Mouse (Mus musculus) cerebellum, adult 11 months (tissue): ENCODE data around the gene Klk1b3.
"Not testable (repeated sequence)": the region's sequence is repeated elsewhere in the genome, so short reads cannot be mapped to it uniquely, and the experiment has no call there.

Experiments
- DNase-seq: peaks from one replicate; pipeline ENCODE4 v3.0.0; 2022

Klk1b3 gene

DNA sequence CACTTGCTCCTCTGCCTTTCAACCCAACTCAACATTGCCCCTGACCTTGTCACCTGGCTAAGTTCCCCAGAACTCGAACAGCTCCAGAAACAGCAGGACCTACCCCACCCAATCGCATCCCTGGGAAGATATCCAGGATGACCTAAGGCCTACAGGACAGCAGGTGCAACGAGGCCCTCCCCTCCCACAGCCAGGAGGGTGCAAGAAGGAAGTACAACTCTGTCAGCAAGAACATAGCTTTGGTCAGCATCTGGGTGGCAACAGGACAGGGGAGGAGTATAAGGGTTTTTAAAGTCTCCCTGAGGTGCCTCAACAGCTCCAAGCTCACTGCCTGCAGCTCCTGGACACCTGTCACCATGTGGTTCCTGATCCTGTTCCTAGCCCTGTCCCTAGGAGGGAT, at the start of gene Klk1b3:
TSS of gene Klk1b3 (plus strand) at position 301 of the 400 bp plus-strand sequence.
- DNase-seq, result no peak

DNA sequence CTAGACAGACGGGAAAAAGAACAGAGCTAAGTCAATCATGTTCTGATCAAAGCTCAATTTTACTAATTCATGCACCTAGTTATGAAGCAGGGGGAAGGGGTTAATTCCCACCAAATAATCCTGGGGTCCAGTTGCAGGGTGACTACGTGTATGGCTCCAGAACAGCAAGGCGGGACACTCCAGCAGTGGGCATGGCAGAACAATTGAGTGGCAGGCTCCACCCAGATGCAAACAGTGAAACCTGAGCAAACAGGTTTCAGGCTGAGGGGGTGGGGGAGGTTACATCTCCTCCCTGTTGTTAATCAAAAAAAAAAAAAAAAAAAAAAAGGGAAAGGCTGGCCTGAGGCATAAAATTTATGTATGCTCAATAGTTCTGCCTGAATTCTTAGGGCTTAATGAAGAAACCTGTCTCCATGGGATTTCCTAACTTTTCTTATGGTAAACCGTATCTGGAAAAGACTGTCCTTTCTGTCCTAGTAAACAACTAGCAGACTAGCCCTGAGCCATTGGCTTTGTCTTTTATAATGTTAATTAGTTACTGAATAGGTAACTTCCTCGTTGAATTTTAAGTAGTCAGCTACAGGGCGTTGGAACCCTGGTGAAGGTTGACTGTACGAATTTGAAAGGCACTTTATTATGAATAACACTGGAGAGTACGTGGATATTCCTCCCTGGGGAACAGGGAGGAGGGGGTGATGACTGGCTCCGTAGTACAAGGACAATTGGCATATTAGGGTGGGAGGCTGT, 18.5 kb upstream of the Klk1b3 start:
- no peak for DNase-seq

DNA sequence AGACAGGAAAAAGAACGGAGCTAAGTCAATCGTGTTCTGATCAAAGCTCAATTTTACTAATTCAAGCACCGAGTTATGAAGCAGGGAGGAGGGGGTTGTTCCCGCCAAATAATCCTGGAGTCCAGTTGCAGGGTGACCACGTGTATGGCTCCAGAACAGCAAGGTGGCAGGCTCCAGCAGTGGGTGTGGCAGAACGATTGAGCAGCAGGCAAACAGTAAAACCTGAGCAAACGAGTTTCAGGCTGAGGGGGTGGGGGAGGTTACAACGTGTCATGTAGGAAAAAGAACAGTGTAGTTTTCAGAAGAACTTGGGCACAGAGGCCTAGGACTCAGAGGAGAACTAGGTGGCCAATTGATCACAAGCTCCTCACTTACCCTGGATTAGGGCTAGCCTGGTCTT, 11.5 kb upstream of the Klk1b3 start:
- not testable (repeated sequence) for DNase-seq

DNA sequence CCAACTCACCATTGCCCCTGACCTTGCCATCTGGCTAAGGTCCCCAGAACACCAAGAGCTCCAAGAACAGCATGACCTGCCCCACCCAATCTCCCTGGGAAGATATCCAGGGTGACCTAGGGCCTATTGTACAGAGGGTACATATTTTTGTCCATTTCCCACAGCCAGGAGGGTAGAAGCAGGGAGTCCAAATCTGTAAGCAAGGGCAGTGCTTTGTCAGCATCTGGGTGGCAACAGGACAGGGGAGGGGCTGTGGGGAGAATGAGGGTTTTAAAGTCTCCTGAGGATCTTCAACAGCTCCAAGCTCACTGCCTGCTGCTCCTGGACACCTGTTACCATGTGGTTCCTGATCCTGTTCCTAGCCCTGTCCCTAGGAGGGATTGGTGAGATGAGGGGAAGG, 10.1 kb upstream of the Klk1b3 start, which contains the start of gene Klk1b24:
TSS of gene Klk1b24 (plus strand) at position 301 of the 400 bp plus-strand sequence.
- not testable (repeated sequence) for DNase-seq

DNA sequence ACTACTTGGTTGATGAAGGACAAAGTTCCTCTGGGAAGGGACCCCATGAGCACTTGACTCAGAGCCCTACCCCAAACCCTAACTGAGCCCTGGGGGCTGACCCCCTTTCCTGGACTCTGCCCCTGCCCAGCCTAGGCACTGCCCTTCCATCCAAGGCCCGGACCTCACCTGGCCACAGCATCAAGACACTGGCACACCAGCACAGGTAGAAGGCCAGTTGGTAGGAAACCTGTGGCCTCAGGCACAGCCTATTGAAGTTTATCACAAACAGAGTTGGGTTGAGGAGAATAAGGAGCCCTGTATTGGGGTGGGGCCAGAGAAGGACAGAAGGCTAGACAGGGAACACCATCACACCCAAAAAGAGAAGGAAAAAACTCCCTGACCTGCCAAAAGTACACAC, 4.5 kb upstream of the Klk1b3 start:
- DNase-seq, result not testable (repeated sequence)

DNA sequence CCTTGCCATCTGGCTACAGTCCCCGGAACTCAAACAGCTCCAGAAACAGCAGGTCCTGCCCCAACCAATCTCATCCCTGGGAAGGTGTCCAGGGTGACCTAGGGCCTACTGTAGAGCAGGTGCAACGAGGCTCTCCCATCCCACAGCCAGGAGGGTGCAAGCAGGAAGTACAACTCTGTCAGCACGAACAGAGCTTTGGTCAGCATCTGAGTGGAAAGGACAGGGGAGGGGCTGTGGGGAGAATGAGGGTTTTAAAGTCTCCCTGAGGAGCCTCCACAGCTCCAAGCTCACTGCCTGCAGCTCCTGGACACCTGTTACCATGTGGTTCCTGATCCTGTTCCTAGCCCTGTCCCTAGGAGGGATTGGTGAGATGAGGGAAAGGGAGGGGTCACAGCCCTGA, 9.1 kb downstream of the Klk1b3 start, which contains the start of gene Klk1b4:
TSS of gene Klk1b4 (plus strand) at position 301 of the 400 bp plus-strand sequence.
- not testable (repeated sequence) for DNase-seq

DNA sequence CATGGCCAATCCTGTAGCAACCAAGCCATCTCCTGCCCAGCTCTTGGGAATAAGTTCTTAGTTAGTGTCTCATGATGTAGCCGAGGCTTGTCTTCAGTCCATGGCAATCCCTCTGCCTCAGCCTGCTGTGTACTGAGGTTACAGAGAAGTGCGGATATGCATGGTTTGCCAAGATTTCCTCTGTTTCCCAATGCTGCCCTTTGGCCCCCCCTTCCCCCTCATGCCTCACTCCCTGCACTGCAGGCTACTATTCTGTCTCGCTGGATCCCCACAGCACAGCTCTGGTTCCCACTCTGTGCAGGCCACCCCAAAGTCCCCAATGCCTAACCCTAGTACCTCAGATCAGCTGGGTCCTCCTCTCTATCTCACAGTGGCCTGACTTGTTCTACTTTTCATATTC, 10.3 kb downstream of the Klk1b3 start:
- DNase-seq, result no peak

DNA sequence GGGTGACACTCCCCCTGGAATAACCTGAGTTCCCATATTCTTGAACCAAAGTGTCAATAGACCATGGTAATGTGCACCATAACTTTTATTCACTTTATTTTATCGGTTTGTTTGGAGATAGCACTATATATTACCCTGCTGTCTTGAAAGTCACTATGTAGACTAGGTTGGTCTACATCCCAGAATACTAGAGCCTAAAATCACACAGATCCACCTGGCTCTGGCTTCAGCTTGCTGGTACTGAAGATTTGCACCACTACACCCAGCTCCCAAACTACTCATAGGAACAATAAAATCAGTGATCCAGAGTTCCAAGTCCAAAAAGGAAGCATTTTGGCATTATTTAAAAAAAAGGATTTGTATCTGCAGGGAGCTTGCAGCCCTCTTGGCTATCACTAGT, 17.7 kb downstream of the Klk1b3 start, which contains the start of gene Klk1b5:
TSS of gene Klk1b5 (plus strand) at position 301 of the 400 bp plus-strand sequence.
- DNase-seq, result no peak

DNA sequence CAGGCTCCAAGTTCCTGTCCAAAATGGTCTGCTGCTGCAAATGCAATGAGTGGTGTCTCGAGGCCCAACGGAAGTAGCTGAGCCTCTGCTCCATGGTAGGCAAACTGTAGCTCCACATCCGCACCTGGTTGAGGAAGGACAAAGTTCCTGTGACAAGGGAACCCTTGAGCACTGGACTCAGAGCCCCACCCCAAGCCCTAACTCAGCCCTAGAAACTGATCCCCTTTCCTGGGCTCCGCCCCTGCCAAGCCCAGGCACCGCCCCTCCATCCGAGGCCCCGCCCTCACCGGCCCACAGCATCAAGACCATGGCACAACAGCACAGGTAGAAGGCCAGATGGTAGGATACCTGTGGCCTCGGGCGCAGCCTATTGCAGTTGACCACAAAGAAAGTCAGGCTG, 23.6 kb downstream of the Klk1b3 start:
- not testable (repeated sequence) for DNase-seq

DNA sequence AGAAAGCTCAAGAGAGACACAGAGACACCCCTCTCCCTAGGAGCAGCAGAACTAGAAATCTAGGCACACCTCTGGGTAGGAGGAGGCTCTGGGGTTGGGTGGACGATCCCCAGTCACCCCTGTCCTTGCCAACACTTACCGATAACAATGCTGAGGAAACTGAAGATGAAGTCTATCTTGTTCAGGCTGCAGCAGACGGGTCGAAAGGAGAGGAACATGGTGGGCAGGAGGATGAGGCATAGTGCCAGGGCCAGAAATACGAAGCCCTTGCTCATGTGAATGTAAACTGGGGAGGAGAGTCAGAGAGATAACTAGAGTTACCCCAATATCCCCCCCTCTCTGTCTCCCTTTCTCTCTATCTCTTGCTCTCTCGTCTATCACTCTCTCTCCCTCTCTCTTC, 24.3 kb downstream of the Klk1b3 start:
- DNase-seq, result not testable (repeated sequence)

DNA sequence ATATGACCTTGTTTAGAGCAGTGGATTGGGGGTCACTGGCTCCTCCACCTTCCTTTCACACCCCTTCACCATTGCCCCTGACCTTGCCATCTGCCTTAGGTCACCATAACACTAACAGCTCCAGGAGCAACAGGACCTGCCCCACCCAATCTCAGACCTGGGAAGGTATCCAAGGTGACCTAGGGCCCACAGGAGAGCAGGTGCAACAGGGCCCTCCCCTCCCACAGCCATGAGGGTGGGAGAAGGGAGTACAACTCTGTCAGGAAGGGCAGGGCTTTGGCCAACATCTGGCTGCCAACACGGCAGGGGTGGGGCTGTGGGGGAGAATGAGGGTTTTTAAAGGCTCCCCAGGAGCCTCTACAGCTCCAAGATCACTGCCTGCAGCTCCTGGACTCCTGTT, 27.1 kb downstream of the Klk1b3 start, which contains the start of gene Klk1:
TSS of gene Klk1 (plus strand) at position 285 of the 400 bp plus-strand sequence.
- DNase-seq, result no peak

DNA sequence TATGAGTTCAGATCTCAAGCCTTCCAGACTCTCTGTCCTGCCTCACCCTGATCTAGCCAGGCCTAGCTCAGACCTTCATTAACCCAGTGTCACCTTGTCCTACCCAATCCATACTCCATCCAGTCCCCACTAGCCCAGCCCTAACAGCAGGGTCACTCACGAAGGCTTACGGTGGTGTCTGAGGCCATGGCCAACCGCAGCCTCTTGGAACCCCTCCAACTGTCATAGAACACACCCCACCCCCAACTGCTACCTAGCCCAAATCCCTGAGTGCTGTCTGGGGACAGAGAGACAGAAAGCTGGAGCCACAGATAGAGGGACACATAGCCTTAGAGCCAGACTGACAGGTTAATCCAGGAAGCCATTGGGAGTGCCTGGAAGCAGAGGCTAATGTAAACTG, 37.9 kb downstream of the Klk1b3 start, which contains the start of gene Gm36864:
TSS of gene Gm36864 (plus strand) at position 269 of the 400 bp plus-strand sequence.
- DNase-seq, result no peak

DNA sequence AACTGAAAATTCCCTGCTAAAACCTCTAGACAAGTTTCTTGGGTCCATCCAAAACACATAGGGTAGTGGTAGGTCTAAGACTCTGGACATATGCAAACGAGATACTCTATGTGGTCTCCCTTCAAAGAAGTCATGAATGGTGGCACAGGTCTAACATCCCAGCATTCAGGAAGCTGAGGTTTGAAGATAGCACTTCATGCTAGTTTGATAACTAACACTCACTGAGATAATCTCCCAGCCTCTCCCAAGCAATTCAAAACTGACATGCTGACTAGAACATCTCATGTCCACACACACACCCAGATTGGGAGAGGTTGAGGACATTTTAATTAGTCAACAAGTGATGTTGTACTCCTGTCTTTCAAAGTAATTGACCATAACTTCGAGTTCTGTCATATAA, 41.9 kb downstream of the Klk1b3 start:
- DNase-seq, result no peak

DNA sequence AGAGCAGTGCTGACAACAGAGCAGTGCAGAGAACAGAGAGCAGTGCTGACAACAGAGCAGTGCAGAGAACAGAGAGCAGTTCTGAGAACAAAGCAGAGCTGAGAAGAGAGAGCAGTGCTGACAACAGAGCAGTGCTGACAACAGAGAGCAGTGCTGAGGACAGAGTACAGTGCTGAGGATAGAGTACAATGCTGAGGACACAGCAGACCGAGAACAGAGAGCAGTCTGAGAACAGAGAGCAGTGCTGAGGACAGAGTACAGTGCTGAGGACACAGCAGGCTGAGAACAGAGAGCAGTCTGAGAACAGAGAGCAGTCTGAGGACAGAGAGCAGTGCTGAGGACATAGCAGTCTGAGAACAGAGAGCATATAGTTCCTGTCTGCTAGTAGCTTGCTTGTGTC, 42.7 kb downstream of the Klk1b3 start:
- DNase-seq, result no peak

DNA sequence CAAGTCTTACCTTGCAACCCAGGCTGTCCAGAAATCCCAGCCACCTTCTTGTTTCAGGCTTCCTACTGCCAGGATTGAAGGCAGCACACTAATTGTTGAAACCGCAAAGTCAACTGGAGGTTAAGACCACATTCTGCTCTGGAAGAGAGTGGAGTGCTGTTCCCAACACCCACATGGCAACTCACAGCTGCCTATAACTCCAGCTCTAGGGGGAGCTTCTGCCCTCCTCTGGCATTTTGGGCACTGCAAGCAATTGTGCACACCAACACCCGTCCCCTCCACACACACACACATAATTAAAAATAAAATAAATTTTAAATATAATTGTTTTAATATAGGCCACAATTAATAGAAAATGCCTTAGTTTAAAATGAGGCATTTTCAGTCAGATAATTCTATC, 43.2 kb downstream of the Klk1b3 start:
- no peak for DNase-seq

DNA sequence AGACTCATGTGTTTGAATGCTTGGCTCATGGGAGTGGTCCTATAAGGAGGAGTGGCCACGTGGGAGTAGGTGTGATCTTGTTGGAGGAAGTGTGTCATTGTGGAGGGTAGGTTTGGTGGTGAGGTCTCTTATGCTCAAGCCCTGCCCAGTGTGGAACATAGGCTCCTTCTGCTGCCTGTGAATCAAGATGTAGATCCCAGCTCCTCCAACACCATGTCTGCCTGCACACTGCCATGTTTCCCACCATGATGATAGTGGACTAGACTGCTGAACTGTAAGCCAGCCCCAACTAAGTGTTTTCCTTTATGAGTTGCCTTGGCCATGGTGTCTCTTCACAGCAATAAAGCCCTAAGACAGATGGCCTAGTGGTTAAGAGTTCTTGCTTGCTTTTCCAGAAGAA, 46.1 kb downstream of the Klk1b3 start:
- DNase-seq, result no peak

DNA sequence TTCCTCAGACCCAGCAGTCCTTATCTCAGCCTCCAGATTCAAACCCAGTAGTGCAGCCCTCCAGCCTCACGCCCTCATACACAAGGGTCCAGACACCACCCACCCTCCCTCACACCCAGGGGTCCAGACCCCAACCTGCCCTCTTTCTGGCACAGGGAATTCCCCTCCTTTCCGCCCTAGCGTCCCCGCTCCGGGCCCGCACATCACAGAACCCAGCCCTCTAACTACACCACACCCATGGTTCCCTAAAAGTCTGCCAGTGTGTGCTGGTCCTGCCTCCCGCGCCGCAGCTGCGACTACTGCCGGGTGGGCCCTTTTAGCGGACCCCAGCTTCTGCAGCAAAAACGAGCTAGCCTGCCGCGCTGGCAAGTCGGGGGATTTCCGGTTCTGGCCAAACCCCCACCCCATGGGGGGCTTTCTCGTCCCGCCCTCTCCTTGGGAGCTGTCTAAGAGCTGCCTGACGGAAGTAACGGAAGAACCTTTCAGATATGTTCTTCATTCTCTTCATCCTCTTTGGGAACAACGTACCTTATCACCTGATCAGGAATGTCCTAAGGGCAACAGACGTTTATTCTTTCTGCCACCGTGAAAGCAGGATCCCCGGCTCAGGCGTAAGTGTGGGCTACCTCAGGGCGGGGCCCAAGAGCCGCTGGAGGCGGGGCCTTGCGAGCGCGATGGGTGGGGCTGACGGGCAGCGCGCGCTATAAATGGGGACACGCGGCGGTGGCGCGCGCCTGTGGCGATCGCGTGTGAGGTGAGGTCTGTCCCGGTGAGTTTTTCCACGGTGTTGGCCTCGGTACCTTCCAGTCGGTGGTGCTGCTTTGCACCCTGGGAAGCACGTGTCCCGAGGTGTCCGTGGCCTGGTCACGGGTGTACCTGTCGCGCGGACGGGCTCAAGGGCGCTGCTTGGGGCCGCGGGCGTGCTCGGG, 48.3 kb downstream of the Klk1b3 start, which contains the start of the genes 1700028J19Rik and 2410002F23Rik:
TSS of gene 1700028J19Rik (minus strand) at position 641 of the 929 bp plus-strand sequence.
TSS of gene 2410002F23Rik (plus strand) at position 668 of the 929 bp plus-strand sequence.
- DNase-seq, result peak; percentile 91

DNA sequence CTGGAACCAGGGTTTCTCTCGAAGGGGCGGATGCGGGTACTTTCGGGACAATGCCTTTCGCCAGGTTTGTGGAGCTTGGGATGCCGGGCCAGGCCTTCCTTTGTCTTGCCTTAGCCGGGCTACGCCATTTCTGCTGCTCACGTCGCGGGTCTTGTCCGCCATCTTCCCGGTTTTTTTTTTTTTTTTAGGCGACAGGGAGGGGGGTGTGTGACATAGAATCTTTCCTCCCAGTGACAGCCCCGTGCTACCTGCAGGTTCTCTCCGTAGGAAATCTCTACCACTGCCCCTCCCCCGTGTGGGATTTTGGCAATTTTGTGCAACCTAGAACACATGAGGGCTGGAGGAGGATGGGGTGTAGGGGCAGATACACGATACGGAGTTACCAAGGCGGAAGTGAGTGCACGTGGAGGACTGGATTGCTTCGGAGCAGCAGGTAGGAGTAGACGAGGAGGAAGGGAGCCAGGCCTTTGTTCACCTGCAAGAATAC, 49.0 kb downstream of the Klk1b3 start:
- DNase-seq, result no peak

DNA sequence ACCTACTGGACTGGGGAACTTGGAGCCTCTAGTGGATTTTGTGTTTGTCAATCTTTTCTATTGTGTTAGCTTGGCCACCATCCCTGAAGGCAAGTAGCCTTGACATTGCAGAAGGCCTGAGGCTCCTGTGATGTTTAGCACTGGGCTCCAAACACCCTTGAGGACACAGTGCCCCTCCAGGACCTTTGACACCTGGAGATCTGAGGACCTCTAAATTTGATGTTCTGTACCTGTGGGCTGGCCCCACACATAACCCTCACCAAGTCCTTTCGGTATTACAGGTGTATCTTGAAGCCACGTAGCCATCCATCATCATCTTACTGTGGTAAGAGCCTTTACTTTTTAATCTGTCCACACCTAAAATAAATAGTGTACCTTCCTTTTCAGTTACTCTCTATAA, 50.0 kb downstream of the Klk1b3 start:
- DNase-seq, result no peak

DNA sequence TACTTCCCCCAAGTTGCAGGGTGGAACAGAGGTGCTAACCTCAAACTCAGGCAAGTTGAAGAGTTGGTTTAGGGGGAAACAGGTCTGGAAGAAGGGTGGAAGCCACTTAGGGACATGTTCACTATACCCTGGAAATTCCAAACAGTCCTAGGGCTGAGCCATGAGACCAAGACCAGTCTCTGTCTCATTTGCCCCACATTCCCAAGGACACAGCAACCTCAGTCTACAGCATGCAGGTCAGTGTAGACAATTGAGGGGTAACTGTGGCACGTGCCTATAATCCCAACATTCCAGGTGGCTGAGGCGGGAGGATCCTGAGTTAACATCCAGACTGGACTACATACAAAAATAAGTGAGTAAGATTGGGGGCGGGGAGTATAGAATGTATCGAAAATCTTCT, 51.3 kb downstream of the Klk1b3 start:
- no peak for DNase-seq

DNA sequence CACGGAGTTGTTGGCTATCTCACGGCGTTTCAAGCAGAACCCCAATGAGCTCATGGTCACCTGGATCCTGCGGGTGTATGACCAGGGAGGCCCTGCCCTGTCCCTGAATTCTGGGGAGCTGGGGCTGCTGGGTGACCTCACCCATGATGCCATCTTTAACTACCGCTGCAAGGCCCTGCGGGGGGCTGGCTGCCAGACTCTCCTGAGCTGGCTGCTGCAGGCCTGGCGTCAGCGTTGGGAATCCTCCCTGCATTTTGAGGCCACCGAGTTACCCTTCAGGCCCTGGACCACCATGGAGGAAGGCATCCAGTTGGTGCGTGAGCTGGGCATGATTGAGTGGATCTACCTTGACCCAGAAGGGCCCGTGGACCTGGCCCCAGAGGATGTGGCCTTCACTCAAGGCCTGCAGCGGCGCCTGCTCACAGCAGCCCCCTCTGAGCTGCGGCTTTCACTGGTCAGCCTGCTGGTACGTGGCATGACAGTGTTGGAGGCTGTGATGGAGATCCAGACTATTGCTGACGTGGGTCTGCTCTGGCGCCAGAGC, 52.8 kb downstream of the Klk1b3 start:
- not testable (repeated sequence) for DNase-seq
